Mouse (Mus musculus) liver, adult 2 months (tissue): ENCODE results near the gene Fam126a. TPM values are rescaled to one million over a fixed set of nuclear protein-coding genes. Genes with fewer than 3 reads are reported as not detected.

ENCODE experiments used
- DNase-seq: peaks from one replicate; pipeline ENCODE4 v3.0.0-alpha.2; 2011; ENCODE audit warnings: low read depth, low spot score; ENCODE audit errors: extremely low read depth
- H3K27ac ChIP-seq: fragments of 200-500 bp; replicated peaks from 2 replicates; pipeline ENCODE4 v1.5.1; 2012; ENCODE audit warnings: low read depth, mild to moderate bottlenecking, control low read depth, inconsistent platforms, low read length; ENCODE audit not compliant: insufficient read depth
- H3K27me3 ChIP-seq: fragments of 200-500 bp; 2 replicates; pipeline ENCODE4 v1.6.1; 2012; ENCODE audit warnings: mild to moderate bottlenecking, moderate library complexity, low read length, inconsistent platforms; ENCODE audit not compliant: control insufficient read depth, insufficient read depth
- H3K36me3 ChIP-seq: fragments of 200-500 bp; 2 replicates; pipeline ENCODE4 v1.6.1; 2012; ENCODE audit warnings: low read length, inconsistent platforms; ENCODE audit not compliant: control insufficient read depth, insufficient read depth
- H3K4me1 ChIP-seq: fragments of 200-500 bp; 2 replicates; pipeline ENCODE4 v1.6.1; 2011; ENCODE audit warnings: low read length; ENCODE audit not compliant: control insufficient read depth, insufficient read depth
- H3K4me3 ChIP-seq: fragments of 200-500 bp; 2 replicates; pipeline ENCODE4 v1.5.1; 2011; ENCODE audit warnings: low read depth, mild to moderate bottlenecking, control low read depth, low read length, moderate library complexity; ENCODE audit not compliant: insufficient read depth
- H3K79me2 ChIP-seq: fragments of 200-500 bp; 2 replicates; pipeline ENCODE4 v1.6.1; 2012; ENCODE audit warnings: inconsistent platforms, mild to moderate bottlenecking, low read length, moderate library complexity; ENCODE audit not compliant: control insufficient read depth, insufficient read depth
- H3K9ac ChIP-seq: fragments of 200-500 bp; 2 replicates; pipeline ENCODE4 v1.6.1; 2012; ENCODE audit warnings: low read depth, mild to moderate bottlenecking, control low read depth, inconsistent platforms, low read length
- CTCF ChIP-seq: fragments of 200-500 bp; IDR thresholded peaks from 2 replicates; pipeline ENCODE4 v1.5.1; 2011; ENCODE audit warnings: low read depth, low read length, control low read depth
- POLR2A ChIP-seq: fragments of 200-500 bp; IDR thresholded peaks from 2 replicates; pipeline ENCODE4 v1.6.1; 2011; ENCODE audit warnings: low read length, control low read depth; ENCODE audit not compliant: insufficient read depth; ENCODE audit errors: extremely low read depth
- WGBS: fragments of 180-500 bp; shearing (Covaris S2); methylation state at CpG from one replicate; pipeline ENCODE4 v1.1.7; 2018; 5-methylcytosine and 5-hydroxymethylcytosine counted together
- polyA plus RNA-seq: library from polyadenylated mRNA; depleted of rRNA; stranded (reverse); fragments of >200 nt; gene quantifications from 2 replicates; pipeline ENCODE4 v1.2.3, GENCODE M21; 2012
- total RNA-seq: library from RNA; depleted of rRNA; stranded (reverse); fragments of >200 nt; gene quantifications from 2 replicates; pipeline ENCODE4 v1.2.3, GENCODE M21; 2014

The Fam126a gene
- total and polyA plus RNA-seq, 2 experiments: 2.5 to 9.0 TPM

- 91% methylated on average over 3 of the region's 3 CpGs for WGBS
- H3K4me1 ChIP-seq: no peaks in the 10 kb centered on the region
- no peaks in the 10 kb centered on the region for H3K79me2 ChIP-seq
- no peak overlapping the region for H3K9ac ChIP-seq
- H3K36me3 ChIP-seq: no peaks in the 10 kb centered on the region
- no peak overlapping the region for H3K27ac ChIP-seq
- peaks cover 2% of the 10 kb centered on the region; the same call in 1 of the 2 replicates for H3K27me3 ChIP-seq
- DNase-seq: no peak
- no peak overlapping the region for H3K4me3 ChIP-seq
- TF ChIP-seq CTCF (no peak), POLR2A (no peak)
Observed at GRCm38 (mm10) chr5:24054382-24054781, 23.9 kb upstream of the Fam126a start.

- no peaks in the 10 kb centered on the region for H3K4me1 ChIP-seq
- no peak for DNase-seq
- peaks cover 2% of the 10 kb centered on the region; the same call in 1 of the 2 replicates for H3K27me3 ChIP-seq
- 51% methylated on average over 9 of the region's 9 CpGs for WGBS
- H3K36me3 ChIP-seq: no peaks in the 10 kb centered on the region
- H3K79me2 ChIP-seq: no peaks in the 10 kb centered on the region
- no peak overlapping the region for H3K9ac ChIP-seq
- H3K4me3 ChIP-seq: no peak overlapping the region
- H3K27ac ChIP-seq: no peak overlapping the region
- no peak for TF ChIP-seq POLR2A
- no peak for TF ChIP-seq CTCF
Observed at GRCm38 (mm10) chr5:24053245-24054190, 23.0 kb upstream of the Fam126a start.

DNA sequence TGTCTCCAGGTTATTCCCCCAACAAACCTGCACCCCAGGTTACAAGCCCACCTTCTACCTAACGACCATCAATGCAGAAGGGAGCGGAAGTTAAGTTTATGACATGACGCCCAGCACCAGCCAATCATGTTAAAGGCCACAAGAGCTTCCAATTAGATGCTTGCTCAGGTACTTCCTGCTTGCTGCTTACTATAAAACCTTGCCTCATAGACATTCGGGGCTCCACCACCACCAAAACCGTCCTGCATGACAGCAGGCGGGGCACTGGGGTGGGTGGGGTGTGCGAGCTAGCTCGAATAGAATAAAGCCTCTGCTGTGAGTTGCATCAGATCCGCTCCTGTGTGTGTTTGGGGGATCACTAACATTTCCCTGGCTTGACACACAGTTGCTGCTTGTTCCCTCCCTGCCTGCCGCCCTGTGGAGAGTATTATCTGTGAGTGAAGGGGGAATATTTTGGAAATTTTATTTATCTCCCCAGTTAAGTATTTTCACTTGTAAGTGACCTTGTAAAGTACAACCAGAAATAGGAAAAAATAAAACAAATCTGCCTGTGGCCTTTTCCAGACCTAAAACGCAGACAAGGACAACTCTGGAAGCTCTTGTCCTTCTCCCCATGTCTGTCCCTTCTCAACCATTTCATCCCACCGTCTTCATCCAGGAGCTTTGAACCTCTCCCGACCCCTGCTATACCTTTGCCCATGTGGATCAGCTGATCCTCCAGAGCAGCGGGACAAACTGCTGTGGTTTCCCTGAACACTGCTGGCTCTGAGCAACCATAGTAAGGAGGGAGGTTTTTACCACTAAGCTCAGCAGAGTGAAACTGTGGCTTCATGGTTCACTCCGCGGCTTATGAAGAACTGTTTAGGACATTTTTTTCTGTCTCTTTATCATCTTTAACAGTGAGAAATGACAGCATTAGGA is 21.5 kb upstream of the Fam126a start:
- Histone ChIP-seq H3K27me3 (peaks cover 2% of the 10 kb centered on the region; the same call in 1 of the 2 replicates), H3K27ac (no peak overlapping the region), H3K4me3 (no peak overlapping the region), H3K36me3 (no peaks in the 10 kb centered on the region), H3K9ac (no peak overlapping the region), H3K4me1 (no peaks in the 10 kb centered on the region), H3K79me2 (no peaks in the 10 kb centered on the region)
- no peak for TF ChIP-seq POLR2A
- TF ChIP-seq CTCF: no peak
- WGBS: 79% methylated on average over 16 of the region's 16 CpGs
- no peak for DNase-seq

- H3K36me3 ChIP-seq: no peaks in the 10 kb centered on the region
- TF ChIP-seq POLR2A (no peak), CTCF (no peak)
- H3K79me2 ChIP-seq: no peaks in the 10 kb centered on the region
- no peaks in the 10 kb centered on the region for H3K27me3 ChIP-seq
- WGBS: 87% methylated on average over 1 of the region's 1 CpGs
- no peak overlapping the region for H3K27ac ChIP-seq
- DNase-seq: no peak
- no peak overlapping the region for H3K4me3 ChIP-seq
- no peaks in the 10 kb centered on the region for H3K4me1 ChIP-seq
- no peak overlapping the region for H3K9ac ChIP-seq
Observed at GRCm38 (mm10) chr5:24047821-24048220, 17.3 kb upstream of the Fam126a start.

DNA sequence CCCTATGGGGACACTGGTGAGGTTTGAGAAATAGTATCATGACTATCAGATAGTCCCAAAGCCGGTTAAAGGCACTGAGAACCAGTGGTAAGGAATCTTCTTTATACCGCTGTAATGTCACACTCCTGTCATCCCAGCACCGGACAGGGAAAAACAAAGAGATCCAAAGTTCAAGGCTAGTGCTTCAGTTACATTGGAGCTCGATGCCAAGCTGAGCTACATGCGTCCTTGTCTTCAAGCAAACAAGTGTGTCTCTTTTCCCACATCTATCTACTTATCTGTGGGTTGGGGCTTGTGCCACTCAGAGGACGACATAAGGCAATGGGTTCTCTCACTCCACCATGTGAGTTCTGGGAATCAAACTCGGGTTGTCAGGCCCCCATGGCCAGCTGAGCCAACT is 16.5 kb upstream of the Fam126a start:
- H3K36me3 ChIP-seq: no peaks in the 10 kb centered on the region
- no peak overlapping the region for H3K4me3 ChIP-seq
- no peaks in the 10 kb centered on the region for H3K4me1 ChIP-seq
- H3K27me3 ChIP-seq: no peaks in the 10 kb centered on the region
- H3K9ac ChIP-seq: no peak overlapping the region
- WGBS: 45% methylated on average over 7 of the region's 7 CpGs
- H3K79me2 ChIP-seq: no peaks in the 10 kb centered on the region
- TF ChIP-seq POLR2A (no peak), CTCF (no peak)
- no peak overlapping the region for H3K27ac ChIP-seq
- DNase-seq: peak; percentile 59
